Mouse (Mus musculus) heart, embryonic 13.5 days (tissue): ENCODE data around the gene Hist1h2bp. TPM values are rescaled to one million over a fixed set of nuclear protein-coding genes. Genes with fewer than 3 reads are reported as not detected.
A peak's percentile ranks its signal among the peaks of the same experiment; 100 is the strongest.
"Not testable (repeated sequence)": the region's sequence is repeated elsewhere in the genome, so short reads cannot be mapped to it uniquely, and the experiment has no call there.

Experiments
- ATAC-seq: fragments of 200-750 bp; cut with Nextera tagmentation; 2 replicates; pipeline ENCODE4 v1.8.0; 2017; ENCODE audit warnings: moderate TSS enrichment; ENCODE audit not compliant: insufficient number of reproducible peaks, low FRiP score, low TSS enrichment; ENCODE audit errors: extremely low read depth
- H3K27ac ChIP-seq: fragments of 300-500 bp; sonication (generic); replicated peaks from 2 replicates; pipeline ENCODE4 v1.5.1; 2015; ENCODE audit warnings: moderate library complexity, mild to moderate bottlenecking, inconsistent platforms
- H3K27me3 ChIP-seq: fragments of 300-500 bp; sonication (generic); replicated peaks from 2 replicates; pipeline ENCODE4 v1.6.1; 2015; ENCODE audit warnings: mild to moderate bottlenecking, inconsistent platforms
- H3K36me3 ChIP-seq: fragments of 300-500 bp; sonication (generic); 2 replicates; pipeline ENCODE4 v1.6.1; 2015; ENCODE audit warnings: mild to moderate bottlenecking, inconsistent platforms
- H3K4me1 ChIP-seq: fragments of 300-500 bp; sonication (generic); 2 replicates; pipeline ENCODE4 v1.6.1; 2015; ENCODE audit warnings: inconsistent platforms
- H3K4me2 ChIP-seq: fragments of 300-500 bp; sonication (generic); 2 replicates; pipeline ENCODE4 v1.6.1; 2015; ENCODE audit warnings: inconsistent platforms, mild to moderate bottlenecking, moderate library complexity
- H3K4me3 ChIP-seq: fragments of 300-500 bp; sonication (generic); 2 replicates; pipeline ENCODE4 v1.5.1; 2015; ENCODE audit warnings: moderate library complexity, mild to moderate bottlenecking, inconsistent platforms
- H3K9ac ChIP-seq: fragments of 300-500 bp; sonication (generic); 2 replicates; pipeline ENCODE4 v1.6.1; 2015; ENCODE audit warnings: inconsistent platforms, mild to moderate bottlenecking, moderate library complexity
- H3K9me3 ChIP-seq: fragments of 300-500 bp; sonication (generic); 2 replicates; pipeline ENCODE4 v1.6.1; 2016; ENCODE audit warnings: inconsistent platforms
- WGBS: fragments of 180-500 bp; shearing (Covaris S2); methylation state at CpG from one replicate; pipeline ENCODE4 v1.1.7; 2015; ENCODE audit warnings: mixed read lengths; 5-methylcytosine and 5-hydroxymethylcytosine counted together
- microRNA-seq: library from miRNA; unstranded; fragments of <30 nt; microRNA quantifications from one replicate; pipeline ENCODE4, GENCODE M21; 2016
- polyA plus RNA-seq: library from polyadenylated mRNA; unstranded; fragments of >200 nt; fragmentation: Nextera tagmentation; extraction: Ambion mirVana; gene quantifications from 2 replicates; pipeline ENCODE4 v1.2.1, GENCODE M21; 2015

Gene Hist1h2bp
- polyA plus RNA-seq, 1 experiment from 2014 or later, result 0.49 TPM

DNA sequence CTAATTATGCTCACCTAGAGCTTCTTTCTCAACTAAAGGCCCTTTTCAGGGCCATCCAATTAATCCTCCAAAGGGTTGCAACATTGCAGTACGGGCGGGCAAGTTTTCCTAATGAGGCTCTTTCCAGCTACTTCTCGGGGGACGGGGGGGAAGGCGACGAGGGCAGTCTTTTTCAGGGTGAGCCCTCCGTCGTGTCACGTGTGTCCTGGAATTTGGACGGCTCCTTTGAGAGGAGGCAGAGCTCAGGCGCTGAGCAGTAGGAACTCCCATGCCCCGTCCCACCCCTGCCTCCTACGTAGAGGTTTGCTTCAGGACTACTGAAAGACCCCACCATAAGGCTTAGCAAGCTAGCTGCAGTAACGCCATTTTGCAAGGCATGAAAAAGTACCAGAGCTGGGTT, 24.8 kb downstream of the Hist1h2bp start:
- not testable (repeated sequence) for H3K27me3 ChIP-seq, ATAC-seq, H3K4me1 ChIP-seq, H3K36me3 ChIP-seq, H3K9me3 ChIP-seq
- 0 out of 2 replicates have a peak overlapping the region, but pooled peaks have one; percentile 45 for H3K27ac ChIP-seq
- H3K4me2 ChIP-seq, result peak overlapping the region; percentile 56
- peak overlapping the region; percentile 40 for H3K9ac ChIP-seq
- 0% methylated on average over 14 of the region's 14 CpGs for WGBS
- peak overlapping the region; percentile 32 for H3K4me3 ChIP-seq

- not testable (repeated sequence) for H3K27ac ChIP-seq, H3K9ac ChIP-seq, H3K4me3 ChIP-seq, ATAC-seq, H3K4me1 ChIP-seq, H3K9me3 ChIP-seq, H3K4me2 ChIP-seq, H3K27me3 ChIP-seq, H3K36me3 ChIP-seq
- 76% methylated on average over 7 of the region's 16 CpGs for WGBS
These were observed 33.0 kb downstream of the Hist1h2bp start for GRCm38 (mm10) chr13:21820082-21820890.

DNA sequence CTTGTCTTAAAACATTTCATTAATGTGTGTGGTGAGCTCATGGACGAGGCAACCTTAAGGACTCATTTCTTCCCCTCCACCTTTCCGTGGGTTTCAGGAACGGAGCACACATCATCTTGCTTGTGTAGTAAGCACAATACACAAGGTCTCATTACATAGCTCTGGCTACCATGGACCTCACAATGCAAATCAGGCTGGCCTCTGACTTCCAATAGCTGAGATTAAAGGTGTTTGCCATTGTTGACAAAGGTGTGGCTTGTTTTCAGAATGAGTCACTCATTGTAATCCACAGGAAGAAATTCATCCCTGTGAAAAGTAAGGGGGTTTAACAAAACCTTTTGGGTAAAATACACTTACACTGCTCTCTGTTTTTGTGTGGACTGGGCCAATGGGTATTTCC, 41.2 kb downstream of the Hist1h2bp start:
- ATAC-seq, result no peak
- Histone ChIP-seq H3K27ac (no peak overlapping the region), H3K4me3 (no peak overlapping the region), H3K4me1 (no peaks in the 10 kb centered on the region), H3K9ac (no peak overlapping the region), H3K4me2 (no peak overlapping the region), H3K9me3 (no peaks in the 10 kb centered on the region), H3K36me3 (no peaks in the 10 kb centered on the region), H3K27me3 (no peaks in the 10 kb centered on the region)
- 80% methylated on average over 3 of the region's 3 CpGs for WGBS

DNA sequence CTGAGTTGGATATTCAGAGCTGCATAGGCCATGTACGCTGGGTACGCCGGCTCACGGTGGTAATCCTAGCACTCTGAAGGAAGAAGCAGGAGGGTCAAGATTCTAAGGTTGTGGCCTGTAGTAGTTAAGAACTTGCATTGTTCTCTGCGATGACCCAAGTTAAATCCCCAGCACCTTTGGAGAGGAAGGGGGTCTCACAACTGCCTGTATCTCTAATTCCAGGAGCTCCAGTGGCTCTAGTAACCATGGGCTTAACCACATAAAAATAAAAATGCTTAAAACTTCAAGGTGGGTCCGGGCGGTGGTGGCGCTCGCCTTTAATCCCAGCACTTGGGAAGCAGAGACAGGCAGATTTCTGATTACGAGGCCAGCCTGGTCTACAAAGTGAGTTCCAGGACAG, 43.1 kb downstream of the Hist1h2bp start:
- Histone ChIP-seq H3K4me1 (no peaks in the 10 kb centered on the region), H3K27me3 (no peaks in the 10 kb centered on the region), H3K4me3 (no peak overlapping the region), H3K36me3 (no peaks in the 10 kb centered on the region), H3K4me2 (peak overlapping the region; percentile 27; the same call in 1 of the 2 replicates), H3K9ac (no peak overlapping the region), H3K9me3 (no peaks in the 10 kb centered on the region), H3K27ac (no peak overlapping the region)
- no peak for ATAC-seq
- WGBS, result 82% methylated on average over 10 of the region's 10 CpGs

- not testable (repeated sequence) for H3K4me1 ChIP-seq, H3K27me3 ChIP-seq, H3K36me3 ChIP-seq, H3K9me3 ChIP-seq
- H3K4me2 ChIP-seq, result peak within 1 kb of the TSS; percentile 56
- whole genome bisulfite sequencing, result under 1% methylated on average over 26 of the region's 58 CpGs
- peak; percentile 71; the same call in 1 of the 2 replicates for ATAC-seq
- 0 out of 2 replicates have a peak within 1 kb of the TSS, but pooled peaks have one; percentile 50 for H3K27ac ChIP-seq
- peak within 1 kb of the TSS; percentile 67 for H3K9ac ChIP-seq
- peak within 1 kb of the TSS; percentile 35 for H3K4me3 ChIP-seq
These were observed 44.4 kb downstream of the Hist1h2bp start, which contains the start of gene Hist1h4n for GRCm38 (mm10) chr13:21831418-21832394. Gene Hist1h4n, minus strand, starts transcription at chr13:21832196.

DNA sequence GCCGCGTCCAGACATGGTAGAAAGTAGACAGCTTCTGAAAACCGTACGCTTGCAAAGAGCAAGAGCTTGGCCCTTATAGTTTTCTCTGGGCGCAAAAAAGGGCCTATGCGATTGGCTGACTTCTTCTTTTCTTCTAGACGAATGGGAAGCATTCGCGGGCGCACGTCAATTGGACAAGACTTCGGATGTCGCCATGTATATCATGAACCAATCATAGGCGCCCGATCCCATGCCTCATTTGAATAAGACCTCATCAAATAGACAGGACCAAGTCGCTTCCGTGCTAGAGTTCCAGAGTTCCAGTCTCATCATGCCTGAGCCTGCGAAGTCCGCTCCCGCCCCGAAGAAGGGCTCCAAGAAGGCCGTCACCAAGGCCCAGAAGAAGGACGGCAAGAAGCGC, 46.2 kb downstream of the Hist1h2bp start, which contains the start of the genes Hist1h2ap and Hist1h2br:
Gene Hist1h2ap, minus strand, starts transcription at position 47 of the 400 bp plus-strand sequence.
Gene Hist1h2br, plus strand, starts transcription at position 283 of the 400 bp plus-strand sequence.
- H3K27ac ChIP-seq, H3K36me3 ChIP-seq, H3K4me2 ChIP-seq, H3K9me3 ChIP-seq, H3K27me3 ChIP-seq, H3K4me3 ChIP-seq, H3K4me1 ChIP-seq, H3K9ac ChIP-seq: not testable (repeated sequence)
- ATAC-seq, result peak; percentile 87
- WGBS, result no CpG with 5 or more reads among the region's 24 CpGs

Small RNA genes within 50 kb of the gene (microRNA-seq; reads per million reads assigned to microRNA genes)
- gene Gm19658 (not detected), gene Gm44346 (not detected), gene Gm44454 (not detected), gene Gm44466 (not detected)

Other genes starting within 250 kb of the Hist1h2bp start
- not detected in 2 replicates for gene Olfr1366, start 244.7 kb upstream of the Hist1h2bp start, polyA plus RNA-seq
- gene Olfr1535, start 227.6 kb upstream of the Hist1h2bp start, polyA plus RNA-seq, result not detected in 2 replicates
- gene Olfr1364, start 205.7 kb upstream of the Hist1h2bp start, polyA plus RNA-seq, result not detected in 2 replicates
- gene Olfr1362, start 173.4 kb upstream of the Hist1h2bp start, polyA plus RNA-seq, result not detected in 2 replicates
- gene Olfr11, start 144.9 kb upstream of the Hist1h2bp start, polyA plus RNA-seq, result not detected in 2 replicates
- gene Olfr1361, start 124.1 kb upstream of the Hist1h2bp start, polyA plus RNA-seq, result not detected in 2 replicates
- gene Olfr1360, start 110.1 kb upstream of the Hist1h2bp start, polyA plus RNA-seq, result not detected in 2 replicates
- not detected in 2 replicates for gene Olfr1359, start 89.3 kb upstream of the Hist1h2bp start, polyA plus RNA-seq
- 1.9 TPM in 1 of 2 replicates, not detected in the other for gene Hist1h2bl, start 71.3 kb upstream of the Hist1h2bp start, polyA plus RNA-seq
- 9.8 and 10.5 TPM in 2 replicates for gene Hist1h2ai, start 71.0 kb upstream of the Hist1h2bp start, polyA plus RNA-seq
- gene Hist1h3h, start 69.8 kb upstream of the Hist1h2bp start, polyA plus RNA-seq, result 0.62 and 2.3 TPM in 2 replicates
- 1.5 TPM in 2 replicates for gene Hist1h2bm, start 65.4 kb upstream of the Hist1h2bp start, polyA plus RNA-seq
- 0.45 and 0.96 TPM in 2 replicates for gene Hist1h4j, start 52.4 kb upstream of the Hist1h2bp start, polyA plus RNA-seq
- gene Hist1h4k, start 37.0 kb upstream of the Hist1h2bp start, polyA plus RNA-seq, result 1.3 TPM in 1 of 2 replicates, not detected in the other
- gene Hist1h2ak, start 33.6 kb upstream of the Hist1h2bp start, polyA plus RNA-seq, result 9.5 and 15.8 TPM in 2 replicates
- 1.4 and 3.5 TPM in 2 replicates for gene Hist1h2bn, start 33.3 kb upstream of the Hist1h2bp start, polyA plus RNA-seq
- gene Hist1h1b, start 6.8 kb upstream of the Hist1h2bp start, polyA plus RNA-seq, result 13.1 and 13.2 TPM in 2 replicates
- 63.6 and 66.6 TPM in 2 replicates for gene Hist1h3i, start 4.1 kb upstream of the Hist1h2bp start, polyA plus RNA-seq
- 1.2 and 6.6 TPM in 2 replicates for gene Hist1h2an, start 243 bp upstream of the Hist1h2bp start, polyA plus RNA-seq
- gene Hist1h2bq, start 22.7 kb downstream of the Hist1h2bp start, polyA plus RNA-seq, result 8.4 and 10.2 TPM in 2 replicates
- gene Hist1h2ao, start 23.0 kb downstream of the Hist1h2bp start, polyA plus RNA-seq, result not detected in 2 replicates
- gene Hist1h4m, start 24.3 kb downstream of the Hist1h2bp start, polyA plus RNA-seq, result not detected in 2 replicates
- 11.2 and 15.6 TPM in 2 replicates for gene Hist1h4n, start 44.7 kb downstream of the Hist1h2bp start, polyA plus RNA-seq
- gene Hist1h2ap, start 46.0 kb downstream of the Hist1h2bp start, polyA plus RNA-seq, result 1,655 and 1,669 TPM in 2 replicates
- 9.2 and 10.8 TPM in 2 replicates for gene Hist1h2br, start 46.3 kb downstream of the Hist1h2bp start, polyA plus RNA-seq
- gene Zfp184, start 157.6 kb downstream of the Hist1h2bp start, polyA plus RNA-seq, result 5.2 and 6.3 TPM in 2 replicates
- 0.05 and 0.07 TPM in 2 replicates for gene Pom121l2, start 193.7 kb downstream of the Hist1h2bp start, polyA plus RNA-seq
- gene Prss16, start 222.3 kb downstream of the Hist1h2bp start, polyA plus RNA-seq, result 0.59 and 3.3 TPM in 2 replicates
- 4.1 and 11.0 TPM in 2 replicates for gene Hist1h2ah, start 248.1 kb downstream of the Hist1h2bp start, polyA plus RNA-seq
- gene Hist1h2bk, start 248.4 kb downstream of the Hist1h2bp start, polyA plus RNA-seq, result 3.1 and 3.4 TPM in 2 replicates